Mouse (Mus musculus) midbrain, embryonic 14.5 days (tissue): ENCODE results near the gene Ankrd10. TPM values are rescaled to one million over a fixed set of nuclear protein-coding genes. Genes with fewer than 3 reads are reported as not detected.
"Not testable (repeated sequence)": the region's sequence is repeated elsewhere in the genome, so short reads cannot be mapped to it uniquely, and the experiment has no call there.

Source experiments
- ATAC-seq: fragments of 200-750 bp; cut with Nextera tagmentation; 2 replicates; pipeline ENCODE4 v1.8.0; 2017; ENCODE audit warnings: moderate number of reproducible peaks, moderate library complexity; ENCODE audit not compliant: low FRiP score, low TSS enrichment
- DNase-seq: peaks from one replicate; pipeline ENCODE4 v3.0.0-alpha.2; 2015
- H3K27ac ChIP-seq: fragments of 300-500 bp; sonication (generic); replicated peaks from 2 replicates; pipeline ENCODE4 v1.5.1; 2014; ENCODE audit warnings: mild to moderate bottlenecking, low read depth, low read length, moderate library complexity
- H3K27me3 ChIP-seq: fragments of 300-500 bp; sonication (generic); 2 replicates; pipeline ENCODE4 v1.6.1; 2014; ENCODE audit warnings: low read length, control low read depth, mixed read lengths; ENCODE audit not compliant: control insufficient read depth, insufficient read depth
- H3K36me3 ChIP-seq: fragments of 300-500 bp; sonication (generic); 2 replicates; pipeline ENCODE4 v1.6.1; 2014; ENCODE audit warnings: low read length, control low read depth; ENCODE audit not compliant: control insufficient read depth, insufficient read depth
- H3K4me1 ChIP-seq: fragments of 300-500 bp; sonication (generic); 2 replicates; pipeline ENCODE4 v1.6.1; 2014; ENCODE audit warnings: mild to moderate bottlenecking, antibody characterized with exemption, low read length, control low read depth; ENCODE audit not compliant: control insufficient read depth, insufficient read depth
- H3K4me2 ChIP-seq: fragments of 300-500 bp; sonication (generic); 2 replicates; pipeline ENCODE4 v1.6.1; 2014; ENCODE audit warnings: mild to moderate bottlenecking, low read length, moderate library complexity
- H3K4me3 ChIP-seq: fragments of 300-500 bp; sonication (generic); replicated peaks from 2 replicates; pipeline ENCODE4 v1.5.1; 2014; ENCODE audit warnings: low read depth, low read length
- H3K9ac ChIP-seq: fragments of 300-500 bp; sonication (generic); replicated peaks from 2 replicates; pipeline ENCODE4 v1.6.1; 2014; ENCODE audit warnings: mild to moderate bottlenecking, low read length, moderate library complexity
- H3K9me3 ChIP-seq: fragments of 300-500 bp; sonication (generic); 2 replicates; pipeline ENCODE4 v1.6.1; 2016; ENCODE audit warnings: low read length, control low read depth, mixed read lengths; ENCODE audit not compliant: control insufficient read depth
- WGBS: fragments of 180-500 bp; shearing (Covaris S2); extraction: QIAGEN DNeasy Blood & Tissue Kit; methylation state at CpG from one replicate; pipeline ENCODE4 v1.1.7; 2014; 5-methylcytosine and 5-hydroxymethylcytosine counted together
- microRNA-seq: library from miRNA; unstranded; fragments of <30 nt; microRNA quantifications from one replicate; pipeline ENCODE4, GENCODE M21; 2016
- polyA plus RNA-seq: library from polyadenylated mRNA; unstranded; fragments of >200 nt; fragmentation: Nextera tagmentation; extraction: Ambion mirVana; gene quantifications from 2 replicates; pipeline ENCODE4 v1.2.1, GENCODE M21; 2014

Ankrd10 gene
- polyA plus RNA-seq, 1 experiment from 2014 or later: 99.8 TPM

DNA sequence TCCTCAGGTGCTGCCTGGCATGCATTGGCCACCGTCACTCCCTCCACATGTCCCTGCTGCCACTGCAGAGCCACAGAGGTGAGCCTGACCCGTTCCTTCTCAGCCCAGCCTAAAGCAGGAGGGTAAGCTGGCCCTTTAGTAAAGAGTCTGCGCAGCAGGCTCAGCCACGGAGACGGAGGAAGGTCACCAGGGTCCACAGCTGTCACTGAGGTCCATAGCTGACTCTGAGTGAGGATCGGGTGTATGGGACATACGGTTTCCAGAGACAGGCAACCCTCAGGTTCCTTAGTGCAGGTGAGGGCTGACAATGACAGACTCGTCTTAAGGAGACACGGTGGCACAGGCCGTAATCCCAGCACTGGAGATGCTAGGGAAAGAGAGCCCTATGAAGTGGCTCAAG is 63.6 kb downstream of the Ankrd10 start:
- no peak for DNase-seq

DNA sequence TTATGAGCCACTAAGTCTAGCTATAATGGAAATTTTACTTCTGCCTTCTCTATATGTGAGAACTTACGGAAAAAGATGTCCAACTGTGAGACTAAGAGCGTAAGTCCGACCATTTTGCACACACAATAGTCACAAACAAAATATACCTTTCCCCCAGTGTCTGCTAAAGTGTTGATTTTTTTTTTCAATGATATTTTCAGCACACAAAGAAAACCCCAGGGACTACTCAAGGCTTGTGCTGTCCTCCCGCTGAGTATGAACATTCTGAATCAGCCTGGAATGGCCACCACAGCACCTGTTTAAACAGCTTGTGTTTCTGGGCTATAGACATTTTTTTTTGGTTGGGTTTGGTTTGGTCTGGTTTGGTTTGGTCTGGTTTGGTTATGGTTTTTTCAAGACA is 64.8 kb downstream of the Ankrd10 start:
- Histone ChIP-seq H3K9ac (no peak overlapping the region), H3K9me3 (no peaks in the 10 kb centered on the region), H3K4me1 (no peaks in the 10 kb centered on the region), H3K4me2 (no peak overlapping the region), H3K36me3 (peaks cover 17% of the 10 kb centered on the region; the same call in 1 of the 2 replicates), H3K27ac (no peak overlapping the region), H3K4me3 (no peak overlapping the region), H3K27me3 (no peaks in the 10 kb centered on the region)
- no peak for ATAC-seq
- DNase-seq: no peak
- 96% methylated on average over 4 of the region's 4 CpGs for WGBS

More for the DNA sequence above, 63.6 kb downstream of the Ankrd10 start:
- Histone ChIP-seq H3K4me2 (no peak overlapping the region), H3K27me3 (no peaks in the 10 kb centered on the region), H3K4me3 (no peak overlapping the region), H3K9me3 (no peaks in the 10 kb centered on the region), H3K4me1 (no peaks in the 10 kb centered on the region), H3K9ac (no peak overlapping the region), H3K27ac (no peak overlapping the region), H3K36me3 (peaks cover 12% of the 10 kb centered on the region; the same call in 1 of the 2 replicates)
- no peak for ATAC-seq
- WGBS: 90% methylated on average over 10 of the region's 10 CpGs

DNA sequence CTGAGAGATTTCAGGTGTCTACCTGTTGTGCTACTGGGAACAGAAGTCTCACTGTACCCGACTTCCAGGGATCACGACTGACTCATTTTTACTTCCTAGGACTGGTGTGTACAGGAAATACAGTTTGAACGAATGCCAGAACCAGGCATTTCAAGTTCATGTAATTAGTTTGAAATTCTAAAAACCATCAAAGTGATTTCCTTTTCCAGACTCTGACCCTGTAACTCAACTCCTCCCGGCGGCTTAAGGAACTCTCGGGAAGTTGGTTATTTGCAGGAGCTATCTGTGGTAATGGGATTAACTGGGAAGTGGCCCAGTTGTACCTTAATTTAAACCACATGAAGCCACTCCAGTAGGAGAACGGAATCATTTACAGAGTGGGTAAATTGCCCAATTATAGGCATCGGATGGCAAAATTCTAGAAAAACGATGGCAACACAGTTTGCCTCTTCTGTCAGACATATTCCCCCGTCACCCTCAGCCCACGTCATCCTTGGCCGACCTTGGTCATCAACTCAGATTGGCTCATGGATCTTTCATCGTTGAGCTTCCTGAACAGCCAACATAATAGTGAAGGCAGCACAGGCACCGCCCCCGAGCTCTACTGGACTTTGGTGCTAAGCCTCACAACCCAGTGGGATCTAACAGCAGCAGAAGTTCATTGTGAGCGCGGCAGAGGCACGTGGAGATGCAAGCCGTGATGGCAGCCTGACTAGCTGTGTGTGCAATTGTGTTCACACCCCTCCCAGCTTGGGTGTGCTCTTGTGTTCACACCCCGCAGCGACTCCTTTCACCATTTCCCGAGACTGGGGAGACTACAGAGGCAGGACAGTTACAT is 66.1 kb downstream of the Ankrd10 start:
- H3K9ac ChIP-seq: no peak overlapping the region
- H3K9me3 ChIP-seq: no peaks in the 10 kb centered on the region
- no peaks in the 10 kb centered on the region for H3K4me1 ChIP-seq
- no peak overlapping the region for H3K4me3 ChIP-seq
- no peak overlapping the region for H3K4me2 ChIP-seq
- H3K27ac ChIP-seq: no peak overlapping the region
- no peaks in the 10 kb centered on the region for H3K27me3 ChIP-seq
- ATAC-seq (no peak), DNase-seq (no peak)
- H3K36me3 ChIP-seq: peaks cover 29% of the 10 kb centered on the region
- WGBS: 88% methylated on average over 22 of the region's 22 CpGs

DNA sequence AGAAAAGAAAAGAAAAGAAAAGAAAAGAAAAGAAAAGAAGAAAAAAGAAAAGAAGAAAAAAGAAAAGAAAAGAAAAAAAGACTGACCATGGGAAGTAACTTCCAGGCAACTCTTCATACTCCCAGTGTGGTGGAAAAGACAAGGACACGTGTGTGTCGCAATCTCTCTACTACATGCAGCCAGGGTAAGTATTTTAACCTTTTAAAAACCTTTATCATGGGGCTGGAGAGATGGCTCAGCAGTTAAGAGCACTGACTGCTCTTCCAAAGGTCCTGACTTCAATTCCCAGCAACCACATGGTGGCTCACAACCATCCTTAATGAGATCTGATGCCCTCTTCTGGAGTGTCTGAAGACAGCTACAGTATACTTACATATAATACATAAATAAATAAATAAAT is 67.4 kb downstream of the Ankrd10 start:
- not testable (repeated sequence) for H3K4me3 ChIP-seq, DNase-seq, H3K4me1 ChIP-seq, H3K27ac ChIP-seq, H3K9me3 ChIP-seq, H3K27me3 ChIP-seq, H3K9ac ChIP-seq, ATAC-seq, H3K4me2 ChIP-seq
- H3K36me3 ChIP-seq: peaks cover 42% of the 10 kb centered on the region
- 95% methylated on average over 2 of the region's 2 CpGs for WGBS

DNA sequence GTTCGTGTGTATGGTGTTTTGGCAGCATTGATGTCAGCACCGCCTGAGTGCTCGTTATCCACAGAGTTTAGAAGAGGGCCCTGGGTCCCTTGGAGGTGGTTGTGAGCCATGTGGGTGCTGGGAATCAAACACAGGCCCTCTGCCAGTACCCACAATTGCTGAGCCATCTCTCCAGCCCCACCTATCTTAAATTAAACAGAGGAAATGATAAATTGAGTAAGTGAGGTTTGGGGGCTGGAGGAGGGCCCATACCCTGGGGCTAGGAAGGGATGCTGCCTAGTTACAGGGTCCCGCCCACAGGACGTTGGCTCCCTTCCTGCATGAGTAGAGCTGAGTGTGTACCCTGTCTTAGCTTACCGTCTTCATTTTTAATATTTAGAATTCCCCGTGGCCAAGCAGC is 70.8 kb downstream of the Ankrd10 start:
- ATAC-seq (no peak), DNase-seq (no peak)
- Histone ChIP-seq H3K9me3 (no peaks in the 10 kb centered on the region), H3K27me3 (no peaks in the 10 kb centered on the region), H3K4me3 (no peak overlapping the region), H3K36me3 (peaks cover 54% of the 10 kb centered on the region), H3K4me2 (no peak overlapping the region), H3K27ac (no peak overlapping the region), H3K4me1 (no peaks in the 10 kb centered on the region), H3K9ac (no peak overlapping the region)
- WGBS: 91% methylated on average over 7 of the region's 7 CpGs

DNA sequence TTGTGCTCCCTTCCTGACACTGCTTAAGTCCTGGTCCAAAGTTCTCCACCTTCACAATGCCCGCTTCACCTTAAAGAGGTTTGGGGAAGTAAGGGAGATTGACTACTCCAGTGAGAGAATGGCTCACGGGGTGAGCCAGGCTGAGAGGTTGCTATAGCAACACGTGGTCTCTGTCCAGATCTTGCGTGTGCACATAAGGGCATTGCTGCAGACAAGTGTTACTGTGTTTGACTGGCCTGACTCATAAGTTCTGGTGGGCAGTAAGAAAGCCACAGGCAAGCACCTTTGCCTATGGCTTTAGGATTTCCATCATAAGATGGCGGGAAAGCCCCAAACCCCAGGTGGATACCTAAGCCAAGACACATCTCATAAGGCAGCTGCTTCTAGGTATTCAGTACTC is 71.3 kb downstream of the Ankrd10 start:
- Histone ChIP-seq H3K4me3 (no peak overlapping the region), H3K36me3 (peaks cover 54% of the 10 kb centered on the region)
- DNase-seq: no peak

More for the DNA sequence above, 71.3 kb downstream of the Ankrd10 start:
- no peak for ATAC-seq
- H3K27ac ChIP-seq: no peak overlapping the region
- 83% methylated on average over 5 of the region's 5 CpGs for WGBS
- H3K4me1 ChIP-seq: peaks cover 2% of the 10 kb centered on the region; the same call in 1 of the 2 replicates
- H3K4me2 ChIP-seq: no peak overlapping the region
- no peaks in the 10 kb centered on the region for H3K27me3 ChIP-seq
- no peak overlapping the region for H3K9ac ChIP-seq
- no peaks in the 10 kb centered on the region for H3K9me3 ChIP-seq

Small RNA genes within 50 kb of the gene (microRNA-seq; reads per million reads assigned to microRNA genes)
- 1.9 reads per million, percentile 10 among the genes with 10 or more reads in this experiment for gene Mir7238

Other genes starting within 250 kb of the Ankrd10 start
- 0.25 and 0.31 TPM in 2 replicates for gene Rab20, start 157.0 kb downstream of the Ankrd10 start, polyA plus RNA-seq
- 130 and 150 TPM in 2 replicates for gene Naxd, start 138.3 kb downstream of the Ankrd10 start, polyA plus RNA-seq
- gene Cars2, start 85.0 kb downstream of the Ankrd10 start, polyA plus RNA-seq: 22.8 and 25.5 TPM in 2 replicates
- 44.2 and 44.7 TPM in 2 replicates for gene Ing1, start 80.2 kb downstream of the Ankrd10 start, polyA plus RNA-seq
- not detected in 2 replicates for gene 1700016D06Rik, start 65.3 kb upstream of the Ankrd10 start, polyA plus RNA-seq
- gene Arhgef7, start 92.0 kb upstream of the Ankrd10 start, polyA plus RNA-seq: 78.3 and 84.0 TPM in 2 replicates
- not detected in 2 replicates for gene Tex29, start 204.7 kb upstream of the Ankrd10 start, polyA plus RNA-seq